Mouse (Mus musculus): ENCODE measurements around the gene Polr3gl. TPM values are rescaled to one million over a fixed set of nuclear protein-coding genes. Genes with fewer than 3 reads are reported as not detected.

Gene Polr3gl
- polyA plus RNA-seq, 1 experiment, result 111 TPM

- TF ChIP-seq CTCF (IDR thresholded peaks at IDR 0.05; ENCODE audit: low read depth, low read length), result no peak
- H3K4me1 ChIP-seq (ENCODE audit: control insufficient read depth, insufficient read depth, low read length), result peaks cover 52% of the 10 kb centered on the region
- H3K4me3 ChIP-seq (ENCODE audit: insufficient read depth, low read length), result peak overlapping the region; percentile 55
- peak overlapping the region; percentile 98 for H3K27ac ChIP-seq (ENCODE audit: insufficient read depth, low read depth, low read length)
Measured at GRCm38 (mm10) chr3:96575272-96575984, 18.6 kb downstream of the Polr3gl start.

- peaks cover 49% of the 10 kb centered on the region for H3K4me1 ChIP-seq (ENCODE audit: control insufficient read depth, insufficient read depth, low read length)
- no peak overlapping the region for H3K27ac ChIP-seq (ENCODE audit: insufficient read depth, low read depth, low read length)
- no peak overlapping the region for H3K4me3 ChIP-seq (ENCODE audit: insufficient read depth, low read length)
- TF ChIP-seq POLR2A (IDR thresholded peaks at IDR 0.05; ENCODE audit: borderline replicate concordance, low read depth, low read length) (no peak), CTCF (IDR thresholded peaks at IDR 0.05; ENCODE audit: low read depth, low read length) (no peak)
Measured at GRCm38 (mm10) chr3:96573611-96574511, 20.1 kb downstream of the Polr3gl start.

GRCm38 (mm10) chr3:96571896-96572698 lies 21.9 kb downstream of the Polr3gl start:
- Histone ChIP-seq H3K4me3 (ENCODE audit: insufficient read depth, low read length) (no peak overlapping the region), H3K27ac (ENCODE audit: insufficient read depth, low read depth, low read length) (peak overlapping the region; percentile 86), H3K4me1 (ENCODE audit: control insufficient read depth, insufficient read depth, low read length) (peaks cover 48% of the 10 kb centered on the region)
- TF ChIP-seq CTCF (IDR thresholded peaks at IDR 0.05; ENCODE audit: low read depth, low read length) (no peak), POLR2A (IDR thresholded peaks at IDR 0.05; ENCODE audit: borderline replicate concordance, low read depth, low read length) (no peak)

- peak overlapping the region; percentile 86 for H3K27ac ChIP-seq (ENCODE audit: insufficient read depth, low read depth, low read length)
- no peak overlapping the region for H3K4me3 ChIP-seq (ENCODE audit: insufficient read depth, low read length)
- peaks cover 56% of the 10 kb centered on the region for H3K4me1 ChIP-seq (ENCODE audit: control insufficient read depth, insufficient read depth, low read length)
- TF ChIP-seq POLR2A (IDR thresholded peaks at IDR 0.05; ENCODE audit: borderline replicate concordance, low read depth, low read length) (no peak), CTCF (IDR thresholded peaks at IDR 0.05; ENCODE audit: low read depth, low read length) (no peak)
Measured at GRCm38 (mm10) chr3:96571336-96571735, 22.6 kb downstream of the Polr3gl start.

GRCm38 (mm10) chr3:96570643-96571042 lies 23.3 kb downstream of the Polr3gl start:
- TF ChIP-seq CTCF (IDR thresholded peaks at IDR 0.05; ENCODE audit: low read depth, low read length) (no peak), POLR2A (IDR thresholded peaks at IDR 0.05; ENCODE audit: borderline replicate concordance, low read depth, low read length) (no peak)
- H3K4me1 ChIP-seq (ENCODE audit: control insufficient read depth, insufficient read depth, low read length), result peaks cover 59% of the 10 kb centered on the region
- H3K27ac ChIP-seq (ENCODE audit: insufficient read depth, low read depth, low read length), result peak overlapping the region; percentile 86
- H3K4me3 ChIP-seq (ENCODE audit: insufficient read depth, low read length), result no peak overlapping the region

- H3K4me1 ChIP-seq (ENCODE audit: control insufficient read depth, insufficient read depth, low read length), result peaks cover 59% of the 10 kb centered on the region
- H3K4me3 ChIP-seq (ENCODE audit: insufficient read depth, low read length), result no peak overlapping the region
- no peak for TF ChIP-seq POLR2A (IDR thresholded peaks at IDR 0.05; ENCODE audit: borderline replicate concordance, low read depth, low read length)
- peak overlapping the region; percentile 86 for H3K27ac ChIP-seq (ENCODE audit: insufficient read depth, low read depth, low read length)
Measured at GRCm38 (mm10) chr3:96569966-96570605, 23.9 kb downstream of the Polr3gl start.

- TF ChIP-seq CTCF (IDR thresholded peaks at IDR 0.05; ENCODE audit: low read depth, low read length), result no peak
- TF ChIP-seq POLR2A (IDR thresholded peaks at IDR 0.05; ENCODE audit: borderline replicate concordance, low read depth, low read length), result no peak
- peaks cover 58% of the 10 kb centered on the region for H3K4me1 ChIP-seq (ENCODE audit: control insufficient read depth, insufficient read depth, low read length)
- H3K27ac ChIP-seq (ENCODE audit: insufficient read depth, low read depth, low read length), result no peak overlapping the region
Measured at GRCm38 (mm10) chr3:96569506-96569905, 24.5 kb downstream of the Polr3gl start.

GRCm38 (mm10) chr3:96568605-96569004 lies 25.4 kb downstream of the Polr3gl start:
- TF ChIP-seq CTCF (IDR thresholded peaks at IDR 0.05; ENCODE audit: low read depth, low read length), result no peak
- no peak for TF ChIP-seq POLR2A (IDR thresholded peaks at IDR 0.05; ENCODE audit: borderline replicate concordance, low read depth, low read length)
- Histone ChIP-seq H3K4me1 (ENCODE audit: control insufficient read depth, insufficient read depth, low read length) (peaks cover 67% of the 10 kb centered on the region), H3K27ac (ENCODE audit: insufficient read depth, low read depth, low read length) (no peak overlapping the region), H3K4me3 (ENCODE audit: insufficient read depth, low read length) (no peak overlapping the region)

More at GRCm38 (mm10) chr3:96569506-96569905, 24.5 kb downstream of the Polr3gl start:
- no peak overlapping the region for H3K4me3 ChIP-seq (ENCODE audit: insufficient read depth, low read length)
